Mouse (Mus musculus) 3134 (cell line): ENCODE data around the gene Usp31.
A peak's percentile ranks its signal among the peaks of the same experiment; 100 is the strongest.

ENCODE experiments used
- DNase-seq: peaks from one replicate; pipeline ENCODE4 v3.0.0-alpha.2; 2011; ENCODE audit warnings: low spot score; ENCODE audit not compliant: insufficient read length; ENCODE audit errors: extremely low read depth

Gene Usp31

DNA sequence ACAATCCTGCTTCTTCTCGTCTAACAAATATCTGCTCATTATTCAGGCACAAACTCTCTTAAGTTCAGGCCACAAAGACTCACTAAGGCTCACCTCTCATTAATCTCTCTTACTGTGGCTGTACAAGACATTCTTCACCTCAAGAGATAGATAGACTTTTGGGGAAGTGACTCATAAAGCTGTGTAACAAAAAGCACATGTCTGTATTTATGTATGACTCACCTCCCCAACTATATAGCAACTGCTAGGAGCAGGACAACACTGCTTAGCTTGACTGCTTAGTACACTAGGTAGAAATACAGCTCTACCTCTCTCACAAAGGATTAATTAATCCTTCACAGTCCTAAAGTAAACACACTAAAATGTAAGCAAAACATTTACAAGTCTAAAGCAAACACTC is 46.3 kb downstream of the Usp31 start:
- no peak for DNase-seq

DNA sequence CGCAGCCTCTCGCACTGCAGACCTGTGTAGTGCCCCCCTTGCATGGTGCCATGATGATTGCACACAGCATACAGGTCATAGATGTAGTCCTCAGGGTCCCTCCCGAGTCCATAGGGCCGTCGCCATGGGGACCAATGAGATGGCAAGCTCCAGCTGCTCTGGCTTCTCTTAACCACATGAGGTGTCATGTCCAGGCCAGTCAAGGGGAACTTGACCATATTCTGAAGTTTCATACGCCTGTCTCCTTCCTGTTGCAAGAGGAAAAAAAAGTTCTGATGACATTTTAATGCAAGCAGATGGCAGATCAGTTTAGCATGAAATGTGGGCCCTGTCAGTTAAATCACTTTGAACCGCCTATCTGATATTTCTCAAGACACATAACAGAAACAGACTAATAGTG is 48.2 kb downstream of the Usp31 start:
- DNase-seq: no peak

DNA sequence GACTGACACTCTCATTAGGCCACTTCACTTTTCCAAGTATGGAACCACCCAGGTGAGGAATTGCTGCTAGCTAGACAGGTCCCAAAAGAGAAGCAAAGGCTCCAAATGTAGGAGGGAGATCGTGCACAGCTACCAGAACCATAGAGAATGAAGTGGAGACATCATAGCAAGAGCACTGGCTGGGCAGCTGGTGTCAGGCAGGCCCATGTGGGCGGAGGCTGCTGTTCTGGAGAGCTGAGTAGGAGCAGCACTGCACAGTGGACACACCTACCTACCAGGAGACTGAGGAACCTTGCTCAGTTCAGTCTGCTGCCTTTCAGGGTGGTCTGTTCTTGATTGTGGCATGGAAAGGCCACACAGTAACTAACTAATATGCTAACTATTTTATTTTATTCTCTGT is 52.4 kb downstream of the Usp31 start:
- DNase-seq: no peak

DNA sequence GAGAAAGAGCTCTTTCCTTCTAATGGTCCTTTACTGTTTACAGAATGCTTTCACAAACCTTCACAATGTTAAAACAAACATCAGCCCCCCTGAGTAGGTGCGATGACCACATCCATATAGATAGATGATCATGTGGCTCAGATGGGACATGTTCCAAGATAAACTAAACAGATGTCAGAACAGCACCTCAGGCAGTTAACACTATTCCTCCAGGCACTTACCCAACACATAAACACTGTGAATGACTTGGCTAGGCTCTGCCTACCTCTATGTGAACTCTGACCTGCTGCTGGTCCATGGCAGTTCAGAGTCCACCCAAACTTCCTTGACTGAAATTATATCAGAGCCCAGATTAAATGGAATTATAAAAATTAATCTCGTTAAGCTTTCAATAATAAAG is 54.4 kb downstream of the Usp31 start:
- DNase-seq: no peak

DNA sequence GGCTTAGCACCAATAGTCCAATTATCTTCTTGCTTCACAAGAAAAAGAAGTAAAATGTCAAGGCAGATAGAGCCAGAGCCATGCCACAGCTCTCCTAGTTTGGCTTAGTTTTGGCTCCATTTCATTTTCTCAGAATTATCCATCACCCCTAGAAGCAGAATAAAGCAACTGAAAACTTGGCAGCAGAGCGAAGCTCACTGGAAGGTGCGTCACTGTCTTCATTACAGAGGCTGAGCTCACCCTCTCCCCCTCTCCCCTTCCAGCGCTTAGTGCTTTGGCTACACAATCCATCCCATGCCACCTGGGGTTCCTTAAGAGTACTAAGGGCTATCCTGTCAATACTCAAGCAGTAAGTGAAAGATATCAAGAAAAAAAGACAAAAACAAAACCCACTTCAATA is 56.3 kb downstream of the Usp31 start:
- DNase-seq: no peak

DNA sequence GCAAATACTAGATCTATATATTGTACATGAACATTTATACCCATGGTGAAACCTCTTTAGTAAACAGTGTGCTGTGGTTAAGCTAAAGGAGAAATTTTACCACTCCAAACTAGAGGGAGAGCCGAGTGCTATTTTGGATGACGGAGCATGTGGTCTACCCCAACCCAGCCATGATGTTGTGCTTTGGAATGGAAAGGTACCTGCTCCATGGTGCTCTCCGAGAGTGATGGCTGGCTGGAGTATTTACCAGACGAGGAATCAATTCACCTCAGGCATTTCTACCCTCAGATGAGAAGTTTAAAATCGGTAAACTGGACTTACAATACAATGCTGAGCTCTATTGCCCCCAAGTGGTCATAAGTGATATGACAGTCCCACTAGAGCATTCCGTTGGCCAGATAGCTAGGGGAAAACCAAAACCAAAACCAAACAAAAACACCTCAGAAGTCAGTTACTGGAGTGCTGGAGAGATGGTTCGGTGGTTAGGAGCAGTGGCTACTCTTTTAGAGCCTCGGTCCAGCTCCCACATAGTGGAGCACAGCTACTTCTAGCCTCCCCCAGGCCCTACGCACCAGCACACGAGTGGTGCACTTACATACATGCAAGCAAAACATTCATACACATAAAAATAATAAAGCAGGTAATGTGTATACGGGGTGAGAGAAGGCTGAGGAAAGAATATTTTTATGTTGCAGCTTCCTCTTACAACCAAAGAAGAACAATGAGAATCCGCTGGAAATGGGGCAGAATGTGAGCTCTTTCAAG is 65.9 kb downstream of the Usp31 start:
- peak; percentile 25 for DNase-seq

DNA sequence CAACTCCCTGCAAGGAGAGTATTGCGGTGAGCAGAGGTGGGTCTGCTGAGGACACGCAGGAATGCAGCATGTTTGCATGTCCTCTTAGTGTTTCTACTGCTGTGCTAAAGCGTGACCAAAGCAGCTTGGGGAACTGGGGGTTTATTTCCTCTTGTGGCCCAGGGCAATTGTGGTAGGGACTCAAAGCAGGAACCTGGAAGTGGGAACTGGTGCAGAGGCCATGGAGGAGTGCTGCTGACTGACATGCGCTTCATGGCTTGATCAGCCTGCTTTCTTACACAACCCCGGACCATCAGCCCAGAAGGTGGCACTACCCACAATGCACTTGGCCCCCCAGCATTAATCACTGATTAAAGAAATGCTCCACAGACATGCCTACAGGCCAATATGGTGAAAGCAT is 70.3 kb downstream of the Usp31 start:
- no peak for DNase-seq

DNA sequence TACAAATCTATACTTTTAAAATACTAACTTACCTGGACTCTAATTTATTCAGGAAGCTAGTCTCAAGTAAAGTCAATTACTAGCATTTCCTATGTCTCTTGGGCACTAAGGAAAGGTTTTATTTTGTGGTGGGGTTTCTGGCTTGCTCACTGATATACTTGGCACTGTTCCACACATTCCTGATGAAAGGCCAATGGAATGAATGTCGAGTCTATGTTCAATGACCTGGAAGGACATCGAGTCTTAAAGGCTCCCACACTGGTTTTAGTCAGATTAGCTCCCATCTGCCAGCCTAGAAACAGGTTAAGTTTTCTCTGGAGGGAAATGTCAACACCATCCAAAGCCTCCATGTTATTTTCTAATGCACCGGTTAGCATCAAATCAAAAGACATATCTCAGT is 72.8 kb downstream of the Usp31 start:
- peak; percentile 14 for DNase-seq

DNA sequence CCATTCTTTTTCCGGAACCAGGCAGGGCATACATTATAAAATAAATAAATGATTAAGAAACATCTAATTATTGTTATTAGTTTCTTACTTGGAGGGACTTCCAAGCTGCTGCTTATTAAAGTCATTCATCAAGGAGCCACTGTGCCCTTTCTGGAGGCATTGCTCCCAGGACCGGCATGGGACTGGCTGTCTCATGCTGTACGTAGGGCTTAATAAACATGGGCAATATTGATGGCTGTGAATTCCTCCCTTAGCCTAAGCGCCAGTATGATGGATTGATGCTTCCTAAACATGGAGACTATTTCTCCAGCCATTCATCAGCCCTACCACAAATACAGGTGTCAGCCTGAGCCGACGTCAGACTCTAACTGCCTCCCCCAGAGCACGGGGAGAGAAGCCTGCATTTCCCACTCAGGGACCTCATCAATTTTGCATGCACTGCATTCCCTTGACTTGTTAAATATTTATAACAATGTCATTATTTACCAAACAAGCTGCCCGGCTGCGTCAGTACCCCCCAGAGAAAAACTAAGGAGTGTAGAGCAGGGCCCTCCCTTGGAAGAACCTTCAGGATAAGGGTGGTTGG is 84.1 kb downstream of the Usp31 start:
- DNase-seq: no peak

DNA sequence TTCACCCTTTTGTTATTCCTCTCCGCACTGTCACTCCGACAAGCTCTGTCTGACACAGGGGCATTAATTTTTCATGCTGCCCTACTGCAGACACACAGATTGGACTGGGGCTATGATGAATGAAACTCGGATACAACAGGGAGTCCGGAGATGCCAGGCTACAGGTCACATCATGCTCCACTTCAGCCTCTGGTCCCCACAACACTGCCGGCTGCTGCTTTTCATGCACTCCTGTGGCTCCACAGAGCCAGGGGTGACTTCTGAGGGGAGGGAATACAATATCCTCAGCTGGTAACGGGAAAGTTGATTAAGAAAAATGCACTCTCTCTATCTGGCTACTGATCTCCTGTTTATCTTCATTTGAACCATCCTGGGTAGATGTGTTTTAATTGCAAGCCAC is 84.6 kb downstream of the Usp31 start:
- DNase-seq: no peak

DNA sequence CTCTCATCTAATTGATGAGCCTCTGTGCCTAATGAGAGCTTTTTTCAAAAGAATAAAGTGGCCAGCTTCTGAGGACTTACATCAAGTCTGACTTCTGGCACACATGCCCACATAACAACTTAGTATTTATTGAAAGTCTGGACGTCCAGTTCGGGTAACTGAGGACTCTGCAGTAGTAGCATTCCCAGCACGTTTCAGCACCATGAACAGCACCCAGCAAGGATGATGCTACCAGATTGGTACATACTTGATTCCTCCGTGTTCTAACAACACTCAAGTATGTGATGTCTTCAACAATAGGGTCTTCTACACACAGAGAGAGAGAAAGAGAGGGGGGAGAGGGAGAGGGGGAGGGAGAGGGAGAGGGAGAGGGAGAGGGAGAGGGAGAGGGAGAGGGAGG is 105.4 kb downstream of the Usp31 start:
- DNase-seq: no peak

DNA sequence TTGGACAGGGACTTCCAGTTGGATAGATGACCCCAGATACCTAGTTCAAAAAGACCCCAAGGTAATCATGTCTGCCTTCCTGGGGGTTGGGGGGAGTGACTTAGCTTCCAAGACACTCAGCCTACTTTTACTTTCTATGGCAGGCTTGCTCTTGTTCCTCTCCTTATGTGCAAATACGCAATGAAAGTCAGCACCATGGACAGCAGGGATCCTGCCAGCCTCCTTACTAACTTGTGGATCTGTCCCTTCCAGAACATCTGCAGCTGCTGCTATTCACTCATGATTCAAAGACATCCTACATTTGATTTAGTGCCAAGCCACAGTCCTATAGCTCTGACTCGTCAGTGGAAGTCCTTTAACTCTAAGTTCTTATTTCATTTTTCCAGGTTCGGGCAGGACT is 110.7 kb downstream of the Usp31 start:
- no peak for DNase-seq

DNA sequence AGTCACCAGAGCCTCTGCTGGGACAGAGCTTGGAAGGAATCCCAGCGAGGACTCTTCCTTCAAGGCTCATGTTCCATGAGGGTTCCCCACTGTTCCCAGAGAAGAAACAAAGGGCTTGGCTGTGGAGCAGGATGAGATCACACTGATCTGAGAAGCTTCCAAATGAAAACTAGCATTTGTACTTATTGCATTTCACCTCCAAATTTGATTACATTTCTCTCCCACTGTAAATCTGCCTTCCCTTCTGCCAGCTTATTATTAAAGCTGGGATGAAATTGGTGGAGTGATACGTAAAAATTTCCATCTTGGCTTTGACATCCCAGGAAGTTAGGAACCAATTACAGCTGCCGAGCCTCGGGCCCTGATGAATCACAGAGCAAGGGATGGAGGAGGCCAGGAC is 111.6 kb downstream of the Usp31 start:
- DNase-seq: no peak

DNA sequence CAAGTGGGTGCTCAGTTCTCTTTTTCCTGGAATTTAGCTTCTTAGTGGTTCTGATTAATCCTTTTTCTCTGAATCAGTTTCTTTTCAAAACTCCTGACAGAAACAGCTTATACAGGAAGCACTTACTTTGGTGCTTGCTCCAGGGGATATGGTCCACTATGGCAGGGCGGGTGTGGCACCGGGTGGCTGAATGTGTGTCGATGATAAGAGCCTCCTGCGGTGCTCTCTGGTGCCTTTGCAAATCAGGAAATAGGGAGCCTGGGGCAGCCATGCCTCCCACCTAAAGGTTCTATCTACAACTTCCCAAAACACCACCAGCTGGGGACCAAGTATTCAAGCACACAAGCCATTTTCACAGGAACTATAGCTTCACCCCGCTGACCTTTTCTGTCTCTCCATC is 112.0 kb downstream of the Usp31 start:
- no peak for DNase-seq

DNA sequence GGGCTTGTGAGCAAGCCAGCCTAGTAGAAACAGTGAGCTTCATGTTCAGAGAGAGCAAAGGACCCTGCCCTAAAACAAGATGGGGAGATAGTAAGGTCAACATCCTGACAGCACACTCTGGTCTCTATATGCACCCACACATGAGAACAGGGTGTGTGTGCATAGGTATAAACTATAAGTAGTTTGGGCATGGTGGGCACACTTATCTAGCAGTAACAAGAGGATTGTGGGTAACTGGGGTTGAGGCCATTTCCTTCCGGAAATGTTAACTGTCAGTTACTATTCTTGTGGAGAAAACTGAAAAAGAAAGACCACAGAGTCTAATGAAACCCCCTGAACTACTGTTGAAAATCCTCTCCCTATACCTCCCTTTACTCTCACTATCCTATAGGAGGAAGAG is 112.4 kb downstream of the Usp31 start:
- DNase-seq: no peak
